Mouse (Mus musculus): ENCODE measurements at regions not wholly inside any gene's neighbourhood (a gene's known extent, or its start where the extent isn't known, plus 50 kb on each side); places are given as distances from the start of the nearest gene placed in this dataset.

GRCm38 (mm10) chrX:133787112-133787511 is 63.7 kb upstream of the Tnmd start:
- DNase-seq: peak in 1 of 2 experiments; percentile 2

DNA sequence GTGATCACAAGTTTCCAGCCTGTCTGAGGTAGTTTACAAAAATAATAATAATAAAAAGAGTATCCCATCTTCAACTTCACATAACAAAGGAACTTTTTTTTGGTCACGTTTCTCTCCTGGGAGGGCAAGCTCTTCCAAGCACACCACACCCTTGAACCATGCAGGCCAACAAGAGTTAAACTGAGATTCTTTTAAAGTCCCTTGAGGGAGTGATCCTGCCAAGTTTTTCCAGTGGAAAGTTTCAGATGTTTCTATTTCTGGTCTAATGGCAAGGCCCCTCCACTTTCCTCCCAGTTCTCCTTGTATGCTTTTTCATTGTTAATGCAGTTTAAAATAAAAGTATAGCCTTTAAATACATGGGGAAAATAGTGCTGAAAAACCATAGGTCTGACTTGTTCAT is 65.2 kb upstream of the Pcdh19 start:
- no peak for DNase-seq

GRCm38 (mm10) chrX:133752232-133752631 is 63.4 kb upstream of the Pcdh19 start:
- DNase-seq: peak in 1 of 2 experiments; percentile 3

DNA sequence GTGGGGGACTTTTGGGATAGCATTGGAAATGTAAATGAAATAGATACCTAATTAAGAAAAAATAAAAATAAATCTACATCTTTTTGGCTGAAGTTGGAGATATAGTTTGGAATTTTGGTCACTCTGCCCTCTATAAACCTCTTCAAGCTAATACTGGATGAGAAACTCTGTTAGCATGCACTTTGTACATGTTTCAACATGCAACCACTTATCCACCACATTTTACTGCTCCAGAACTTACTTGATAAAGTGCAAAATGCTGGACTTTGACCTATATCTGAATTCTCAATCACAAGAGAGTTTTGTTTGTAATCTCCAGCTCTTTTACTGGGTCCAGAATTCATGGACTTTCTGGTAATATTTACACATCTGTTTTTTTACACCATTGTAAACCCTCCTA is 54.7 kb upstream of the Pcdh19 start:
- no peak for DNase-seq

GRCm38 (mm10) chrX:133738980-133739632 is 50.3 kb upstream of the Pcdh19 start:
- DNase-seq: no peak

Data from cerebellum, postnatal 10 days (tissue).